Mouse (Mus musculus) layer of hippocampus, adult 8-10 months (tissue): Measurements from ENCODE around the gene Inppl1. TPM values are rescaled to one million over a fixed set of nuclear protein-coding genes. Genes with fewer than 3 reads are reported as not detected.

Experiments used
- microRNA-seq, 2 experiments: library from miRNA; unstranded; fragments of <30 nt; microRNA quantifications; one replicate each; pipeline ENCODE4 v1.2.0; 2022
- total RNA-seq, 4 experiments: library from RNA; stranded (reverse); gene quantifications; 2 replicates each; pipeline ENCODE4 v1.2.4; 2022

Gene Inppl1
- total RNA-seq, 4 experiments from 2014 or later: 29.1 to 38.3 (median 32.4) TPM

Small RNAs within 50 kb of the gene (microRNA-seq; reads per million reads assigned to microRNA genes)
- 0 reads per million in 2 experiments for gene Gm22655

Other genes with a start within 250 kb of the Inppl1 start
- 10 to 100 TPM; 50.7 to 64.1 (median 56.9) TPM for gene Clpb, start 174.6 kb downstream of the Inppl1 start, total RNA-seq
- under 1 TPM in 1 of 4 experiments, not detected in 3; 0.20 TPM for gene Phox2a, start 19.9 kb downstream of the Inppl1 start, total RNA-seq
- 1 to 10 TPM in 2 of 4 experiments, not detected in 2; 1.3 to 1.4 TPM for gene Folr2, start 19.0 kb upstream of the Inppl1 start, total RNA-seq
- 10 to 100 TPM; 30.2 to 37.2 (median 35.0) TPM for gene Anapc15, start 25.5 kb upstream of the Inppl1 start, total RNA-seq
- gene Folr1, start 32.6 kb upstream of the Inppl1 start, total RNA-seq: 1 to 10 TPM in 3 of 4 experiments, under 1 TPM in 1; 0.51 to 3.2 (median 1.3) TPM
- 10 to 100 TPM; 77.5 to 94.3 (median 89.8) TPM for gene Lamtor1, start 67.7 kb upstream of the Inppl1 start, total RNA-seq
- gene Tomt, start 68.1 kb upstream of the Inppl1 start, total RNA-seq: under 1 TPM in 1 of 4 experiments, not detected in 3; 0.35 TPM
- 1 to 10 TPM; 5.8 to 7.9 (median 6.1) TPM for gene Lrrc51, start 95.7 kb upstream of the Inppl1 start, total RNA-seq
- gene Numa1, start 95.9 kb upstream of the Inppl1 start, total RNA-seq: 100 to 1,000 TPM in 3 of 4 experiments, 10 to 100 TPM in 1; 99.7 to 129 (median 117) TPM
- 10 to 100 TPM in 3 of 4 experiments, 1 to 10 TPM in 1; 8.3 to 12.9 (median 11.1) TPM for gene Il18bp, start 180.5 kb upstream of the Inppl1 start, total RNA-seq
- 10 to 100 TPM; 43.4 to 47.0 (median 44.9) TPM for gene Rnf121, start 227.2 kb upstream of the Inppl1 start, total RNA-seq
- 10 to 100 TPM; 25.8 to 37.3 (median 31.9) TPM for gene Xndc1, start 227.3 kb upstream of the Inppl1 start, total RNA-seq
- 1 to 10 TPM; 1.7 to 2.8 (median 2.3) TPM for gene Xntrpc, start 227.5 kb upstream of the Inppl1 start, total RNA-seq
- gene Trpc2, start 244.9 kb upstream of the Inppl1 start, total RNA-seq: 1 to 10 TPM in 3 of 4 experiments, not detected in 1; 1.4 to 2.4 (median 1.8) TPM